Comparison of ENCODE assay signal across 14 mouse cellular contexts in the genomic region with DNA sequence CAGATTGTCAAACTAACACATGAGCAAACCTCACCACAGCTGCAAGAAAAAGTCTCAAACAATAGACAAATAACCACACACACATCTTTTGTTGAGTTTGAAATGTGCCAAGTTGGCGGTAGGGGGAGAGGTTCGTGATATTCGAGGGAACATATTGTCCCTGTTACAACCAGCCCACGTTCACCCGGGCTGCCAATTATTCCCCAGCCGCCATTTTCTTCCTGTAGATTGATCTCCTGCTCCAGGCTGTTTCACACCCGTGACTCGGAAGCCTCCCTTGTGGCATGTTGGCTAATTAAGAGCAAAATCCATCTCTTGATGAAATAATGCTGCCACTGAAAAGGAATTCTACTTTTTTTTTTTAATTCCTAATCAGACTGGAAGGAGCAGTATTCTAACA.
DNase-seq lines count a peak whose midpoint lies in the region; ATAC-seq lines count a peak whose summit lies in the region.
"Had no signal": no experiment of that assay in that cellular context is flagged by ENCODE, and none has a peak within 500 bp of the region (broad histone marks: within the 10 kb centered on the region; RNA-seq: fewer than 3 reads in every experiment).

No protein-coding gene starts in this region.

- no peak overlapping the region for H3K9ac ChIP-seq in hindbrain, embryonic 12.5 days
- no peak overlapping the region for H3K9ac ChIP-seq in neural tube, embryonic 15.5 days (replicated peaks)
- no peak overlapping the region for H3K9ac ChIP-seq in kidney, embryonic 14.5 days (ENCODE audit: low read depth, low read length)
- H3K9ac ChIP-seq: embryonic facial prominence, embryonic 12.5 days; heart, embryonic 15.5 days; neural tube, embryonic 12.5 days had no signal

- DNase-seq in hindbrain, embryonic 10.5 days (ENCODE audit: low spot score) = no peak
- DNase-seq in right cerebral cortex, adult 2 months (ENCODE audit: low spot score in 2 of 2) = peak; percentile 18 to 26
- no peak for DNase-seq in right cerebral cortex, postnatal 4 days
- peak; percentile 26 to 48 for DNase-seq in layer of hippocampus, adult 8-10 months (ENCODE audit: low spot score in 2 of 2)
- DNase-seq in c-Kit-positive CD71-positive TER-119-positive erythroid progenitor cells, embryonic 14.5 days (ENCODE audit: low spot score) = no peak
- DNase-seq: cerebellum, postnatal 25 days had no signal

- ATAC-seq in hindbrain, embryonic 12.5 days (ENCODE audit: low FRiP score) = peak; percentile 56; the same call in 1 of the 2 replicates
- no peak; the same call in 1 of the 2 replicates for ATAC-seq in neural tube, embryonic 15.5 days (ENCODE audit: low FRiP score)
- ATAC-seq in kidney, embryonic 14.5 days (ENCODE audit: low FRiP score, low TSS enrichment) = no peak

- H3K27me3 ChIP-seq in hindbrain, embryonic 12.5 days = no peaks in the 10 kb centered on the region
- H3K27me3 ChIP-seq in hindbrain, embryonic 10.5 days (ENCODE audit: insufficient read depth, poor library complexity, severe bottlenecking) = no peaks in the 10 kb centered on the region
- H3K27me3 ChIP-seq in neural tube, embryonic 15.5 days (replicated peaks) = no peaks in the 10 kb centered on the region
- H3K27me3 ChIP-seq in kidney, embryonic 14.5 days (ENCODE audit: control insufficient read depth, insufficient read depth, low read length) = no peaks in the 10 kb centered on the region
- H3K27me3 ChIP-seq: embryonic facial prominence, embryonic 12.5 days; heart, embryonic 15.5 days; megakaryocyte, embryonic 14.5 days; neural tube, embryonic 12.5 days had no signal

- H3K4me3 ChIP-seq in hindbrain, embryonic 12.5 days = no peak overlapping the region
- no peak overlapping the region for H3K4me3 ChIP-seq in hindbrain, embryonic 10.5 days
- H3K4me3 ChIP-seq in neural tube, embryonic 15.5 days (replicated peaks) = no peak overlapping the region
- H3K4me3 ChIP-seq in kidney, embryonic 14.5 days (ENCODE audit: low read length) = no peak overlapping the region
- H3K4me3 ChIP-seq: embryonic facial prominence, embryonic 12.5 days; heart, embryonic 15.5 days; megakaryocyte, embryonic 14.5 days; neural tube, embryonic 12.5 days had no signal

- no peaks in the 10 kb centered on the region for H3K4me1 ChIP-seq in hindbrain, embryonic 12.5 days
- peaks cover 5% of the 10 kb centered on the region; the same call in 1 of the 2 replicates for H3K4me1 ChIP-seq in hindbrain, embryonic 10.5 days (replicated peaks)
- peaks cover 10% of the 10 kb centered on the region for H3K4me1 ChIP-seq in neural tube, embryonic 15.5 days
- 0 out of 2 replicates have a peak, but pooled peaks cover 5% of the 10 kb centered on the region for H3K4me1 ChIP-seq in kidney, embryonic 14.5 days (ENCODE audit: control insufficient read depth, insufficient read depth, low read length)
- H3K4me1 ChIP-seq: megakaryocyte, embryonic 14.5 days had no signal

- no peak overlapping the region for H3K27ac ChIP-seq in hindbrain, embryonic 12.5 days
- H3K27ac ChIP-seq in hindbrain, embryonic 10.5 days = no peak overlapping the region
- H3K27ac ChIP-seq in neural tube, embryonic 15.5 days (replicated peaks) = no peak overlapping the region
- no peak overlapping the region for H3K27ac ChIP-seq in kidney, embryonic 14.5 days (ENCODE audit: low read depth, low read length)
- H3K27ac ChIP-seq: embryonic facial prominence, embryonic 12.5 days; heart, embryonic 15.5 days; neural tube, embryonic 12.5 days had no signal

- no peaks in the 10 kb centered on the region for H3K9me3 ChIP-seq in hindbrain, embryonic 12.5 days (replicated peaks)
- H3K9me3 ChIP-seq in hindbrain, embryonic 10.5 days = no peaks in the 10 kb centered on the region
- H3K9me3 ChIP-seq in neural tube, embryonic 15.5 days (replicated peaks) = no peaks in the 10 kb centered on the region
- H3K9me3 ChIP-seq in kidney, embryonic 14.5 days (ENCODE audit: control insufficient read depth, low read length) = no peaks in the 10 kb centered on the region
- H3K9me3 ChIP-seq: embryonic facial prominence, embryonic 12.5 days; heart, embryonic 15.5 days; megakaryocyte, embryonic 14.5 days; neural tube, embryonic 12.5 days had no signal

- H3K4me2 ChIP-seq in hindbrain, embryonic 12.5 days (replicated peaks) = no peak overlapping the region
- peak overlapping the region; percentile 43 for H3K4me2 ChIP-seq in neural tube, embryonic 15.5 days
- H3K4me2 ChIP-seq in kidney, embryonic 14.5 days (replicated peaks; ENCODE audit: low read depth, low read length) = no peak overlapping the region
- H3K4me2 ChIP-seq: embryonic facial prominence, embryonic 12.5 days; liver, embryonic 11.5 days had no signal

- no peaks in the 10 kb centered on the region for H3K36me3 ChIP-seq in hindbrain, embryonic 12.5 days
- no peaks in the 10 kb centered on the region for H3K36me3 ChIP-seq in hindbrain, embryonic 10.5 days
- no peaks in the 10 kb centered on the region for H3K36me3 ChIP-seq in neural tube, embryonic 15.5 days
- no peaks in the 10 kb centered on the region for H3K36me3 ChIP-seq in kidney, embryonic 14.5 days (ENCODE audit: control insufficient read depth, insufficient read depth, low read length)
- H3K36me3 ChIP-seq: embryonic facial prominence, embryonic 12.5 days; heart, embryonic 15.5 days; neural tube, embryonic 12.5 days had no signal

- WGBS in hindbrain, embryonic 12.5 days = 46% methylated on average over 8 of the region's 8 CpGs
- WGBS in hindbrain, embryonic 10.5 days = 70% methylated on average over 8 of the region's 8 CpGs
- WGBS in neural tube, embryonic 15.5 days = 25% methylated on average over 8 of the region's 8 CpGs
- 88% methylated on average over 8 of the region's 8 CpGs for WGBS in kidney, embryonic 14.5 days

Comparison
In these comparisons a context has a peak if more than half of its experiments do, and no peak if none do; other contexts are left out.
1. DNase-seq: peak in right cerebral cortex, adult 2 months (2 of 2) and layer of hippocampus, adult 8-10 months (2 of 2); none in hindbrain, embryonic 10.5 days (single experiment), right cerebral cortex, postnatal 4 days (single experiment) and c-Kit-positive CD71-positive TER-119-positive erythroid progenitor cells, embryonic 14.5 days (single experiment).